Mouse (Mus musculus) embryonic stem cell, embryonic (primary cell): ENCODE measurements around the gene Gon4l.
"Not testable (repeated sequence)": the region's sequence is repeated elsewhere in the genome, so short reads cannot be mapped to it uniquely, and the experiment has no call there.

ENCODE experiments used
- CTCF ChIA-PET, 4 experiments: fragments of 300-600 bp in 2 of 4; fragments of 350-600 bp in 2 of 4; sonication (Branson Sonifier 250); formaldehyde crosslinking; loops; one replicate each; lab custom pipeline; 2022; ENCODE audit warnings: inconsistent platforms in 2 of 4; lab: Charles Lee
- POLR2A ChIA-PET, 4 experiments: fragments of 300-600 bp in 2 of 4; fragments of 350-600 bp in 2 of 4; sonication (Branson Sonifier 250); formaldehyde crosslinking; loops; one replicate each; lab custom pipeline; 2022; ENCODE audit warnings: antibody characterized with exemption in 4 of 4, inconsistent platforms in 1 of 4; lab: Charles Lee

The Gon4l gene

GRCm38 (mm10) chr3:88834951-88835491 is at the start of gene Gon4l:
Gene Gon4l (plus strand): TSS chr3:88835231.
- CTCF ChIA-PET, result interaction anchor here in 2 of 4 experiments (0.6 to 0.7 kb wide), 3 partner anchors 63 to 799 kb away, joined by 3 read pairs; no protein-coding TSS in a partner anchor
- POLR2A ChIA-PET, result interaction anchor here in 3 of 4 experiments (0.6 to 0.7 kb wide), 3 partner anchors 8 to 513 kb away, joined by 3 to 6 read pairs (median 3); partner anchors contain the start of gene Khdc4 (in 1 of the 3)

DNA sequence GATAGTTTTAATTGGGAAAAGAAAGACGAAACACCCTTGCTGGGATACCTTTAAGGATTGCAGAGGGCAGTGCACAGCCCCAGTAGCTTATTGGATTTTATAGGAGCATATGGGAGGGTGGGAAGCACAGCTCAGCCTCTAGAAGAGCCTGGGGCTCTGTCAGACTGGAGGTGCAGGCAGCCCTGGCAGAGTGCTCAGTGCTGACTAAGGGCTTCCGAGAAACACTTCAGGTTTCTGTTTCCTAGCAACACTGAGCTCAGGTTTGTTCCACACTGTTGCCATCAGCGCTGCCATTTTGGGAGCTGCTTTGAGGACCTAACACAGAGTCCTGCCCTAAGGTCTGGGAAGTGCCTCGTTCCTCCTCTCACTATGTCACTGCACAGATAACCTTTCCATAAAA is 48.7 kb upstream of the Gon4l start:
- POLR2A ChIA-PET, CTCF ChIA-PET: not testable (repeated sequence)

GRCm38 (mm10) chr3:88786805-88787204 is 48.2 kb upstream of the Gon4l start:
- CTCF ChIA-PET, POLR2A ChIA-PET: not testable (repeated sequence)

- CTCF ChIA-PET, POLR2A ChIA-PET: not testable (repeated sequence)
Observed at GRCm38 (mm10) chr3:88788033-88788432, 47.0 kb upstream of the Gon4l start.

- POLR2A ChIA-PET, result interaction anchor here in 2 of 4 experiments (0.7 to 0.8 kb wide), 2 partner anchors 106 to 263 kb away, joined by 3 read pairs; no protein-coding TSS in a partner anchor
- CTCF ChIA-PET, result interaction anchor here in 2 of 4 experiments (0.6 to 0.7 kb wide), 3 partner anchors 253 to 1834 kb away, joined by 4 read pairs; no protein-coding TSS in a partner anchor
Observed at GRCm38 (mm10) chr3:88797507-88797906, 37.5 kb upstream of the Gon4l start.

DNA sequence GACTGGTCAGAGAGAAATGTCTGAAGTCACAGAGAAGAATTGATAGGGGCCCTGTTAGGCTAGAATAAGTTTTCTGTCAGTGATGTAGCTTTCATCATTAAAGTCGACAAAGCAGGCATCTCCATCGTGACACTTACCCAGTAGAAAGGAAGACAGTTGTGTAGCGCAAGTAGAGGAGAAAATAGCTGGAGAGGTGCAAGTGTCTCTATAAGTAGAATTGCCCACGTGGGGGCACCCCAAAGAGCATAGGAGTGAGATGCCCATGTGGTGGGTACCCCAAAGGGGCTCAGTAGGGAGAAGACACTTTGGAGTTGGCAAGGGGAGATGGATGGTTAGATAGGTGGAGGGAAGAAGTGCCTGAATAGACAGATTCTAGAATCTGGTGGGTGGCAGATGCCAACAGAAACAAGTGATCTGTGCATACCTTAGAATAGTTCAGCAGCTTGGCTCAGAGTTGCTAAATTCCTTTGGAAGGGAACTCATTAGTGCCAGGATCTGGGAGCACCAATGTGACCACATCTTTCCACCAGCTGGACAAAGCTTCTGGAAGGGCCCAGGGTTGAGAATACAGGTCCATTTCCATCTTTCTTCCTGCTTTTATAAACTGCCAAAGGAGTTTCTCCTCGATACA is 31.0 kb upstream of the Gon4l start:
- ChIA-PET POLR2A (interaction anchor here in 1 of 4 experiments (1.1 kb wide), 1 partner anchor 84 kb away, joined by 3 read pairs; no protein-coding TSS in a partner anchor), CTCF (interaction anchor here in 1 of 4 experiments (0.6 kb wide), 1 partner anchor 251 kb away, joined by 3 read pairs; the partner anchor contains the start of gene Lamtor2)

GRCm38 (mm10) chr3:88825710-88826109 is 9.3 kb upstream of the Gon4l start:
- ChIA-PET POLR2A (interaction anchor here in 1 of 4 experiments (0.7 to 1.3 kb wide), 3 partner anchors 53 to 258 kb away, joined by 3 to 4 read pairs (median 3); no protein-coding TSS in a partner anchor), CTCF (interaction anchor here (0.5 to 1.0 kb wide), 4 partner anchors 71 to 741 kb away, joined by 3 read pairs; no protein-coding TSS in a partner anchor)

- CTCF ChIA-PET, result no interaction called here
- POLR2A ChIA-PET, result no interaction called here
Observed at GRCm38 (mm10) chr3:88827231-88827630, 7.8 kb upstream of the Gon4l start.

DNA sequence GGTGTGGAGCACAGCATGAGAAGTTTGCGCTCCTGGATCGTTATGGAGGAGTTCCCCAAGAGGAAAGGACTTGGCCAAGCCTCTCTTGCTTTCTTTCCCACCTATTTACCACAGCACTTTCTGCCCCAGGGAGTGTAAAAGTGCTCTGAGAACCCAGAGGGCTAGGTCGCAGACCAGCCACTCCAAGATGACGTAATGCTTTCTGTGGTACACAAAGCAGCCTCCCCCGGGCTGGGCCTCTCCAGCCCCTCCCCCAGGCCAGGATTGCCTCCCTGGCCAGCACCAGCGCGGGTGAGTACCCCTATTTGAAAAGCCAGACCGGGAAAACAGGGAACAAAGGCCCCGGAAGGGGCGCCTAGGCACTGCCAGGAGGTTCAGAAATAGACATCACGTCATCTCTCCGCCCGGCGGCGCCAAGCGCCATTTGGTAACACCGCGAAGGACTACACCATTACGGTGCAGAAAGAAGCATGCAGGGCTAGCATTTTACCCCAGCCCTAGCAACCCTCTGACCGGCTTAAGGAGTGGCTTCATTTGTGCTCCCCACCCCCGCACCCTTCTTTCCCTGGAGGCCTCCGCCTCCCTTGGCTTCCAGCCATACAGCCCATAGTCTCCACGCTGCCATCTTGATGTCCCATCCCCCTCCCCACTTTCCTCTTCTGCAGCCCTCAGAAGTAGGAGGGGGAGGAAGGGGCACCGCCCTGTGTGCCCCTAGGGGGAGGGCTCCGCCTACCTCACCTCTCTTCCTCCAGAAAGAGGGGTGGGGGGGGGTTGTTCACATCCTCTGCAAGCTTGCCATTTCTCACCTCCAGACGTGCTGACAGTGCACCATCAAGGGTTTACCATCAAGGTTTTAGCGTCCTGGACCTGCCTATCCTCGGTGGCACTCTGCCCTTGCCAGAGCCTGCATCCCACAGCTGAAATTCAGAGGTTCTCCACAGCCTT is 3.6 kb upstream of the Gon4l start:
- CTCF ChIA-PET, result not testable (repeated sequence)
- POLR2A ChIA-PET, result interaction anchor here in 1 of 4 experiments (1.0 to 1.1 kb wide), 2 partner anchors 82 to 256 kb away, joined by 3 read pairs; partner anchors contain the start of genes Msto1 and Ssr2

DNA sequence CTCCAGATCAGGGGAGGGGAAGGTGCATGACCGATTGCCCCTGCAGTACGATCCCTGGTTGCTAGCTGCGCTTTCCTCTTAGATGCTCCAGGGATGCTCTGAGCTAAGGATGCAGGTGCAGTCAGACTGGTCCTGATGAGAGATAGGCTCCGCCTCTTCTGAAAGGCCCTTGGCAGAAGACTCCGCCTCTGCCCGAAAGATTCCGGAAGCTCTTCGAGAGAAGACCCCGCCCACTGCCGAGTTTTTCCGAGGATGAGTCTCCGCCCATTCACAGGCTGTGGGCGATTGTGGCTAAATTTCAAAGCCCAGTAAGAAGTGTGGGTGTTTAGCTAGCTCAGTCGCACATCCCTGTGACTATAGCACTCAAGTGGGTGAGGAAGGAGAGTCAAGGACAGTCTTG is 2.6 kb upstream of the Gon4l start:
- POLR2A ChIA-PET, result interaction anchor here in 2 of 4 experiments (1.0 to 1.1 kb wide), 3 partner anchors 82 to 257 kb away, joined by 3 read pairs; partner anchors contain the start of genes Msto1 (in 1 of the 2) and Ssr2 (in 1 of the 2)
- CTCF ChIA-PET, result not testable (repeated sequence)

DNA sequence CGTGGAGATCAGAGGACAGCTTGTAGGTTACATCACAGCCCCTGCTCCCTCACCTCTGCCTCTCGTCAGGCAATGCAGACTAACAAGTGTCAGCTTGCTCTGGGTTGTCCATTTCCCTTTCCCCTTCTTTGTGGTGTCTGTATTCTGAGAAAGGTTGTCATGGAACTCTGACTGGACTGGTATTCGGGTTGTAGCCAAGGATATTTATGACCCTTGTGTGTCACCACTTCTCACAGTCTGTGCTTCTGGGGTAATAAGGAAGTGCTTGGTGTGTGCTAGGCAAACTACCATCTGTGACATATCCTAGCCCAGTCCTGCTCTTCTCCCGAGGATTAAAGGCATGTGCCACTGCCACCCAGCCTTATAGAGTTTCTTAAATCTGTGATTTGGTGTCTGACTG is 14.1 kb downstream of the Gon4l start:
- CTCF ChIA-PET, result no interaction called here
- POLR2A ChIA-PET, result no interaction called here

- ChIA-PET POLR2A (interaction anchor here in 1 of 4 experiments (1.1 kb wide), 1 partner anchor 270 kb away, joined by 3 read pairs; no protein-coding TSS in a partner anchor), CTCF (no interaction called here)
Observed at GRCm38 (mm10) chr3:88855837-88856236, 20.8 kb downstream of the Gon4l start.

GRCm38 (mm10) chr3:88862129-88862528 is 27.1 kb downstream of the Gon4l start:
- ChIA-PET CTCF (no interaction called here), POLR2A (interaction anchor here in 1 of 4 experiments (0.7 kb wide), 1 partner anchor 144 kb away, joined by 3 read pairs; no protein-coding TSS in a partner anchor)

- POLR2A ChIA-PET, CTCF ChIA-PET: not testable (repeated sequence)
Observed at GRCm38 (mm10) chr3:88866735-88867134, 31.7 kb downstream of the Gon4l start.

DNA sequence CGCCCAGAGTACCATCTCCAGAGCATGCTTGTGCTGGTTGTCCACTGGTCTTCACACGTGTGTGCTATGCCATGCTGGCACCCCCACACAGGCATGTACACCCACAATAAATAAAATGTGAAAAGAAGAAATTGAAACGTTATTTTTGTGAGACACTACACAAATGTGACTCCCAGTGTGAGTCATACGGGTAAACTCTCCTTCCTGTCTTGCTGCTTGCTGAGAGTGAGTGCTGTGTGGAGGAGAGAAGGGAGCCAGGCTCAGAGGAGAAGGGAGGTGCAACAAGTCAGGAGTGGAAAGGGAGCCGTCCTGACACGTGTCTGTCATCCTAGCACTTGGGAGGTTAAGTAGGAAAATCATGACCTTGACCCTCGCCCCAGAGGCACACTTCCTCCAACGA is 32.1 kb downstream of the Gon4l start:
- CTCF ChIA-PET, result not testable (repeated sequence)

GRCm38 (mm10) chr3:88868449-88868848 is 33.4 kb downstream of the Gon4l start:
- CTCF ChIA-PET, POLR2A ChIA-PET: not testable (repeated sequence)

More for the DNA sequence above, 32.1 kb downstream of the Gon4l start:
- POLR2A ChIA-PET, result not testable (repeated sequence)

GRCm38 (mm10) chr3:88882536-88882935 is 47.5 kb downstream of the Gon4l start:
- POLR2A ChIA-PET, result not testable (repeated sequence)
- CTCF ChIA-PET, result interaction anchor here in 2 of 4 experiments (0.7 kb wide), 2 partner anchors 56 to 868 kb away, joined by 3 to 7 read pairs; no protein-coding TSS in a partner anchor

DNA sequence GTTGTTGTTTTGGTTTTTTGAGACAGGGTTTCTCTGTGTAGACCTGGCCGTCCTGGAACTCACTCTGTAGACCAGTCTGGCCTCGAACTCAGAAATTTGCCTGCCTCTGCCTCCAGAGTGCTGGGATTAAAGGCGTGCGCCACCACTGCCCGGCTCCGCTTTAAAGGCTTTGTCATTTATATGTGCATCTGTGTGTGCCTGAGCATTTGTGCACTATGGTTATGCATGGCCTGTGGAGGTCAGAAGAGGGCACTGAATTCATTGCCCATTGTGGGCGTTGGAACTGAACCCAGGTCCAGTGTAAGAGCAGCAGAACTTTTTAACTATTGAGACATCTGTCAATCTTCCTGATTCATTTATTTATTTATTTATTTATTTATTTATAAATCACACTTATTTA is 58.0 kb downstream of the Gon4l start:
- CTCF ChIA-PET, POLR2A ChIA-PET: not testable (repeated sequence)
